Mouse (Mus musculus): ENCODE measurements around the gene Snx12.

- no peak for TF ChIP-seq CTCF (IDR thresholded peaks at IDR 0.05; ENCODE audit: low read depth, low read length)
- no peak for TF ChIP-seq GATA1 (IDR thresholded peaks at IDR 0.05; ENCODE audit: borderline replicate concordance, low read length)
Observed at GRCm38 (mm10) chrX:101168425-101168824, 53.9 kb downstream of the Snx12 start.
